Mouse (Mus musculus) kidney, adult 2 months (tissue): ENCODE data around the gene Matn1.

Source experiments
- CTCF ChIP-seq: fragments of 200-500 bp; conservative IDR thresholded peaks from 2 replicates; pipeline ENCODE4 v1.5.1; 2011; ENCODE audit warnings: low read depth, mild to moderate bottlenecking, control low read depth, low read length, moderate library complexity, mixed read lengths; ENCODE audit not compliant: insufficient read depth, insufficient read length
- POLR2A ChIP-seq: fragments of 200-500 bp; IDR thresholded peaks from one replicate; pipeline ENCODE4 v1.6.1; 2011; ENCODE audit warnings: low read depth, low read length, control low read depth

GRCm38 (mm10) chr4:130899782-130900427 is 44.3 kb upstream of the Matn1 start:
- TF ChIP-seq CTCF (no peak), POLR2A (no peak)
